Mouse (Mus musculus) G1E (cell line): ENCODE measurements around the gene Eif4a1. TPM values are rescaled to one million over a fixed set of nuclear protein-coding genes. Genes with fewer than 3 reads are reported as not detected.

Experiments used
- ATAC-seq: 2 replicates; pipeline ENCODE4 v1.8.0; 2016; ENCODE audit warnings: mild to moderate bottlenecking; ENCODE audit not compliant: insufficient number of reproducible peaks, poor library complexity, low FRiP score, severe bottlenecking; ENCODE audit errors: extremely low read depth
- DNase-seq: peaks from one replicate; pipeline ENCODE4 v3.0.0; 2012; ENCODE audit warnings: low spot score
- H3K27me3 ChIP-seq: 2 replicates; pipeline ENCODE4 v1.6.1; 2012; ENCODE audit warnings: mild to moderate bottlenecking, low read length, inconsistent platforms; ENCODE audit not compliant: insufficient read depth
- H3K36me3 ChIP-seq: replicated peaks from 2 replicates; pipeline ENCODE3; 2012; ENCODE audit warnings: mild to moderate bottlenecking, inconsistent platforms
- H3K4me1 ChIP-seq: 2 replicates; pipeline ENCODE4 v1.6.1; 2012; ENCODE audit warnings: low read depth, low read length, inconsistent platforms, mixed read lengths; ENCODE audit not compliant: insufficient read depth
- H3K4me3 ChIP-seq: 2 replicates; pipeline ENCODE4 v1.5.1; 2012; ENCODE audit warnings: low read depth, mild to moderate bottlenecking, inconsistent platforms, low read length, moderate library complexity, mixed read lengths
- H3K9me3 ChIP-seq: replicated peaks from 2 replicates; pipeline ENCODE4 v1.6.1; 2012; ENCODE audit warnings: inconsistent platforms
- CTCF ChIP-seq: IDR thresholded peaks from 2 replicates; pipeline ENCODE4 v1.5.1; 2012; ENCODE audit warnings: low read depth, low read length, inconsistent platforms, mixed read lengths
- GATA1 ChIP-seq: IDR thresholded peaks from 2 replicates; pipeline ENCODE4 v1.6.1; 2012; ENCODE audit warnings: borderline replicate concordance, low read length, inconsistent platforms, mixed read lengths
- GATA2 ChIP-seq: IDR thresholded peaks from 2 replicates; pipeline ENCODE4 v1.6.1; 2012; ENCODE audit warnings: low read depth, low read length, inconsistent platforms, borderline replicate concordance
- POLR2AphosphoS5 ChIP-seq: IDR thresholded peaks from 2 replicates; pipeline ENCODE4 v1.6.1; 2012; ENCODE audit warnings: low read depth, low read length, inconsistent platforms; ENCODE audit not compliant: insufficient replicate concordance
- TAL1 ChIP-seq: conservative IDR thresholded peaks from 2 replicates; pipeline ENCODE4 v1.6.1; 2012; ENCODE audit warnings: low read depth, low read length, inconsistent platforms, mixed read lengths
- polyA plus RNA-seq: library from polyadenylated mRNA; stranded (reverse); fragments of >175 nt; gene quantifications from 2 replicates; pipeline ENCODE4 v1.2.3, GENCODE M21; 2012
- total RNA-seq, 2 experiments: library from RNA; stranded (forward) in 1 of 2; stranded (reverse) in 1 of 2; fragments of 200-1000 nt in 1 of 2; fragments of >200 nt in 1 of 2; fragmentation: Nextera tagmentation in 1 of 2; gene quantifications; 2 replicates each; pipeline ENCODE4 v1.2.3; 2014 to 2017

Gene Eif4a1
- total and polyA plus RNA-seq, 3 experiments, result 197 to 986 (median 986) TPM

- peak overlapping the region; percentile 22; the same call in 1 of the 2 replicates for H3K4me3 ChIP-seq
- DNase-seq (no peak), ATAC-seq (no peak)
- no peaks in the 10 kb centered on the region for H3K9me3 ChIP-seq
- H3K27me3 ChIP-seq, result no peaks in the 10 kb centered on the region
- no peak for TF ChIP-seq CTCF
- TF ChIP-seq POLR2AphosphoS5, result no peak
- TF ChIP-seq GATA2, result no peak
- TF ChIP-seq TAL1, result no peak
- no peak for TF ChIP-seq GATA1
- peaks cover 77% of the 10 kb centered on the region for H3K36me3 ChIP-seq
- peaks cover 64% of the 10 kb centered on the region for H3K4me1 ChIP-seq
Observed at GRCm38 (mm10) chr11:69657462-69657881, 14.8 kb downstream of the Eif4a1 start.

- Histone ChIP-seq H3K36me3 (peaks cover 83% of the 10 kb centered on the region), H3K4me3 (no peak overlapping the region), H3K9me3 (no peaks in the 10 kb centered on the region), H3K27me3 (no peaks in the 10 kb centered on the region), H3K4me1 (peaks cover 68% of the 10 kb centered on the region)
- TF ChIP-seq GATA2, result no peak
- TF ChIP-seq CTCF, result peak; percentile 51
- ATAC-seq (0 out of 2 replicates have a peak, but pooled peaks have one; percentile 25), DNase-seq (peak; percentile 48)
Observed at GRCm38 (mm10) chr11:69656617-69657461, 15.4 kb downstream of the Eif4a1 start.

GRCm38 (mm10) chr11:69656065-69656455, 16.2 kb downstream of the Eif4a1 start:
- ATAC-seq, result no peak
- no peak for DNase-seq
- Histone ChIP-seq H3K9me3 (no peaks in the 10 kb centered on the region), H3K4me3 (no peak overlapping the region), H3K36me3 (peaks cover 91% of the 10 kb centered on the region), H3K4me1 (peaks cover 61% of the 10 kb centered on the region), H3K27me3 (no peaks in the 10 kb centered on the region)
- TF ChIP-seq POLR2AphosphoS5 (no peak), GATA1 (no peak), GATA2 (no peak), CTCF (no peak), TAL1 (no peak)

- Histone ChIP-seq H3K4me3 (no peak within 1 kb of the TSS), H3K9me3 (no peaks in the 10 kb centered on the region), H3K27me3 (no peaks in the 10 kb centered on the region), H3K4me1 (peaks cover 59% of the 10 kb centered on the region), H3K36me3 (peaks cover 94% of the 10 kb centered on the region)
- ATAC-seq, result no peak
- no peak for DNase-seq
- TF ChIP-seq TAL1 (no peak), CTCF (no peak), GATA2 (no peak), POLR2AphosphoS5 (no peak), GATA1 (no peak)
Observed at GRCm38 (mm10) chr11:69655264-69656064, 16.8 kb downstream of the Eif4a1 start, which contains the start of gene Sox15. Gene Sox15, plus strand, starts transcription at chr11:69655314.

- ATAC-seq, result no peak
- Histone ChIP-seq H3K4me1 (peaks cover 63% of the 10 kb centered on the region), H3K36me3 (peaks cover 96% of the 10 kb centered on the region)
Observed at GRCm38 (mm10) chr11:69654760-69655159, 17.5 kb downstream of the Eif4a1 start.

GRCm38 (mm10) chr11:69653399-69653798, 18.8 kb downstream of the Eif4a1 start:
- no peaks in the 10 kb centered on the region for H3K9me3 ChIP-seq
- no peak for DNase-seq
- no peak for ATAC-seq
- peaks cover 98% of the 10 kb centered on the region for H3K36me3 ChIP-seq
- H3K4me1 ChIP-seq, result peaks cover 56% of the 10 kb centered on the region
- no peaks in the 10 kb centered on the region for H3K27me3 ChIP-seq
- no peak for TF ChIP-seq TAL1
- TF ChIP-seq CTCF, result no peak
- no peak overlapping the region for H3K4me3 ChIP-seq

More at GRCm38 (mm10) chr11:69654760-69655159, 17.5 kb downstream of the Eif4a1 start:
- no peak for TF ChIP-seq POLR2AphosphoS5
- TF ChIP-seq GATA2, result no peak
- no peak for TF ChIP-seq TAL1
- TF ChIP-seq GATA1, result no peak
- TF ChIP-seq CTCF, result no peak
- H3K9me3 ChIP-seq, result no peaks in the 10 kb centered on the region
- no peaks in the 10 kb centered on the region for H3K27me3 ChIP-seq
- H3K4me3 ChIP-seq, result no peak overlapping the region
- no peak for DNase-seq
